In genomic region chr19:56356480-56357373, GRCm38 (mm10) we compare ENCODE assay signal across 8 mouse cellular contexts. TPM values are rescaled to one million over a fixed set of nuclear protein-coding genes. Genes with fewer than 3 reads are reported as not detected.
DNase-seq lines count a peak whose midpoint lies in the region; ATAC-seq and TF ChIP-seq lines count a peak whose summit lies in the region.

No protein-coding gene starts in this region.

- H3K4me2 ChIP-seq in neural tube, embryonic 15.5 days: no peak overlapping the region
- H3K4me2 ChIP-seq in intestine, embryonic 15.5 days (replicated peaks): peak overlapping the region; percentile 53

- H3K4me3 ChIP-seq in neural tube, embryonic 15.5 days (replicated peaks): no peak overlapping the region
- no peak overlapping the region for H3K4me3 ChIP-seq in bone marrow macrophage, adult 2 months (ENCODE audit: insufficient read depth, low read length)
- H3K4me3 ChIP-seq in intestine, embryonic 15.5 days (replicated peaks): 0 out of 2 replicates have a peak overlapping the region, but pooled peaks have one; percentile 14
- no peak overlapping the region for H3K4me3 ChIP-seq in limb, embryonic 10.5 days

- H3K27ac ChIP-seq in neural tube, embryonic 15.5 days (replicated peaks): no peak overlapping the region
- H3K27ac ChIP-seq in bone marrow macrophage, adult 2 months (ENCODE audit: insufficient read depth, low read depth, low read length): no peak overlapping the region
- H3K27ac ChIP-seq in intestine, embryonic 15.5 days: 0 out of 2 replicates have a peak overlapping the region, but pooled peaks have one; percentile 34
- H3K27ac ChIP-seq in limb, embryonic 10.5 days: no peak overlapping the region

- ATAC-seq in neural tube, embryonic 15.5 days (ENCODE audit: low FRiP score): no peak
- peak; percentile 91 for ATAC-seq in intestine, embryonic 15.5 days

- no peak for TF ChIP-seq POLR2A in bone marrow macrophage, adult 2 months (IDR thresholded peaks at IDR 0.05; ENCODE audit: borderline replicate concordance, low read depth, low read length)

- peaks cover 4% of the 10 kb centered on the region; the same call in 1 of the 2 replicates for H3K4me1 ChIP-seq in neural tube, embryonic 15.5 days
- no peaks in the 10 kb centered on the region for H3K4me1 ChIP-seq in bone marrow macrophage, adult 2 months (ENCODE audit: control insufficient read depth, insufficient read depth, low read length)
- peaks cover 8% of the 10 kb centered on the region for H3K4me1 ChIP-seq in intestine, embryonic 15.5 days (replicated peaks)
- H3K4me1 ChIP-seq in limb, embryonic 10.5 days: peaks cover 12% of the 10 kb centered on the region

- no peaks in the 10 kb centered on the region for H3K9me3 ChIP-seq in neural tube, embryonic 15.5 days (replicated peaks)
- no peaks in the 10 kb centered on the region for H3K9me3 ChIP-seq in intestine, embryonic 15.5 days
- H3K9me3 ChIP-seq in limb, embryonic 10.5 days (replicated peaks): no peaks in the 10 kb centered on the region

- no peaks in the 10 kb centered on the region for H3K36me3 ChIP-seq in neural tube, embryonic 15.5 days
- no peaks in the 10 kb centered on the region for H3K36me3 ChIP-seq in intestine, embryonic 15.5 days
- H3K36me3 ChIP-seq in limb, embryonic 10.5 days: no peaks in the 10 kb centered on the region

- no peak overlapping the region for H3K9ac ChIP-seq in neural tube, embryonic 15.5 days (replicated peaks)
- H3K9ac ChIP-seq in intestine, embryonic 15.5 days: peak overlapping the region; percentile 3; the same call in 1 of the 2 replicates

- H3K27me3 ChIP-seq in neural tube, embryonic 15.5 days (replicated peaks): no peaks in the 10 kb centered on the region
- H3K27me3 ChIP-seq in intestine, embryonic 15.5 days (replicated peaks): no peaks in the 10 kb centered on the region
- H3K27me3 ChIP-seq in limb, embryonic 10.5 days (ENCODE audit: low read depth, poor library complexity, severe bottlenecking): 0 out of 2 replicates have a peak, but pooled peaks cover 3% of the 10 kb centered on the region

- peak; percentile 77 for TF ChIP-seq CTCF in bone marrow macrophage, adult 2 months (IDR thresholded peaks at IDR 0.05; ENCODE audit: low read depth, low read length)

- DNase-seq in neural tube, embryonic 10.5 days (ENCODE audit: extremely low spot score, low spot score): peak; percentile 79
- DNase-seq in forelimb bud, embryonic 11.5 days (ENCODE audit: low read depth, low spot score): peak; percentile 65
- peak; percentile 88 for DNase-seq in limb, embryonic 10.5 days (ENCODE audit: low spot score)
- DNase-seq in naive thymus-derived CD4-positive, alpha-beta T cell, adult 2 months (ENCODE audit: low read depth): peak; percentile 62
- peak; percentile 75 for DNase-seq in thymus, postnatal 25 days

- 45% methylated on average over 17 of the region's 17 CpGs for WGBS in neural tube, embryonic 15.5 days
- WGBS in intestine, embryonic 15.5 days: 33% methylated on average over 17 of the region's 17 CpGs
- 45% methylated on average over 17 of the region's 17 CpGs for WGBS in limb, embryonic 10.5 days

RNA-seq across cellular contexts. Expression of gene Nrap, which starts 33.1 kb away (rescaled TPM):
- polyA plus RNA-seq in neural tube, embryonic 15.5 days (2015; fragmentation: Nextera tagmentation; extraction: Ambion mirVana): 0.63 and 0.65 TPM in 2 replicates
- 0.15 and 0.36 TPM in 2 replicates for polyA plus RNA-seq in bone marrow macrophage, adult 2 months (2012; ENCODE audit: insufficient read depth, insufficient read length, missing spikeins)
- 0.20 and 0.32 TPM in 2 replicates for polyA plus RNA-seq in intestine, embryonic 15.5 days (2015; fragmentation: Nextera tagmentation; extraction: Ambion mirVana)
- polyA plus RNA-seq in limb, embryonic 10.5 days (2016; fragmentation: Nextera tagmentation; extraction: Ambion mirVana): 0.09 TPM in 1 of 2 replicates, not detected in the other

RNA-seq across cellular contexts. Expression of gene Casp7, which starts 40.2 kb away (rescaled TPM):
- polyA plus RNA-seq in neural tube, embryonic 15.5 days (2015; fragmentation: Nextera tagmentation; extraction: Ambion mirVana): 20.8 and 25.5 TPM in 2 replicates
- polyA plus RNA-seq in bone marrow macrophage, adult 2 months (2012; ENCODE audit: insufficient read depth, insufficient read length, missing spikeins): 13.7 and 17.6 TPM in 2 replicates
- 35.5 and 37.1 TPM in 2 replicates for polyA plus RNA-seq in intestine, embryonic 15.5 days (2015; fragmentation: Nextera tagmentation; extraction: Ambion mirVana)
- 19.3 and 24.5 TPM in 2 replicates for polyA plus RNA-seq in limb, embryonic 10.5 days (2016; fragmentation: Nextera tagmentation; extraction: Ambion mirVana)
